Mouse (Mus musculus): ENCODE measurements around the gene Nt5dc1. TPM values are rescaled to one million over a fixed set of nuclear protein-coding genes. Genes with fewer than 3 reads are reported as not detected.

Gene Nt5dc1
- polyA plus RNA-seq, 1 experiment from 2014 or later, result 13.4 TPM

- ATAC-seq, result peak; percentile 99
- no peaks in the 10 kb centered on the region for H3K36me3 ChIP-seq (ENCODE audit: control insufficient read depth, insufficient read depth, low read length)
- peak within 1 kb of the TSS; percentile 64 for H3K27ac ChIP-seq (ENCODE audit: low read length)
- WGBS, result under 1% methylated on average over 38 of the region's 38 CpGs
- H3K27me3 ChIP-seq (replicated peaks; ENCODE audit: control insufficient read depth, insufficient read depth, low read length), result no peaks in the 10 kb centered on the region
- no peaks in the 10 kb centered on the region for H3K9me3 ChIP-seq (ENCODE audit: control insufficient read depth, low read length)
- H3K4me3 ChIP-seq (ENCODE audit: low read length), result peak within 1 kb of the TSS; percentile 77
- H3K4me2 ChIP-seq (ENCODE audit: low read depth, low read length), result peak within 1 kb of the TSS; percentile 84
- peak within 1 kb of the TSS; percentile 66 for H3K9ac ChIP-seq (ENCODE audit: low read depth, low read length)
- H3K4me1 ChIP-seq (ENCODE audit: control insufficient read depth, insufficient read depth, low read length), result peaks cover 16% of the 10 kb centered on the region
Observed at GRCm38 (mm10) chr10:34297299-34297979, 120.9 kb downstream of the Nt5dc1 start, which contains the start of gene Tspyl4. Tspyl4 (plus strand) TSS chr10:34297442.

GRCm38 (mm10) chr10:34296911-34297298, 121.4 kb downstream of the Nt5dc1 start:
- peaks cover 16% of the 10 kb centered on the region for H3K4me1 ChIP-seq (ENCODE audit: control insufficient read depth, insufficient read depth, low read length)
- 4% methylated on average over 13 of the region's 13 CpGs for WGBS
- H3K27ac ChIP-seq (ENCODE audit: low read length), result no peak overlapping the region
- ATAC-seq, result no peak
- peak overlapping the region; percentile 20; the same call in 1 of the 2 replicates for H3K9ac ChIP-seq (ENCODE audit: low read depth, low read length)
- H3K4me2 ChIP-seq (ENCODE audit: low read depth, low read length), result peak overlapping the region; percentile 84
- H3K27me3 ChIP-seq (replicated peaks; ENCODE audit: control insufficient read depth, insufficient read depth, low read length), result no peaks in the 10 kb centered on the region
- no peaks in the 10 kb centered on the region for H3K9me3 ChIP-seq (ENCODE audit: control insufficient read depth, low read length)
- peak overlapping the region; percentile 77 for H3K4me3 ChIP-seq (ENCODE audit: low read length)
- H3K36me3 ChIP-seq (ENCODE audit: control insufficient read depth, insufficient read depth, low read length), result no peaks in the 10 kb centered on the region

- no peaks in the 10 kb centered on the region for H3K27me3 ChIP-seq (replicated peaks; ENCODE audit: control insufficient read depth, insufficient read depth, low read length)
- peaks cover 10% of the 10 kb centered on the region; the same call in 1 of the 2 replicates for H3K4me1 ChIP-seq (ENCODE audit: control insufficient read depth, insufficient read depth, low read length)
- peak; percentile 60 for ATAC-seq
- peak overlapping the region; percentile 82 for H3K4me2 ChIP-seq (ENCODE audit: low read depth, low read length)
- H3K9me3 ChIP-seq (ENCODE audit: control insufficient read depth, low read length), result no peaks in the 10 kb centered on the region
- WGBS, result 4% methylated on average over 47 of the region's 47 CpGs
- H3K36me3 ChIP-seq (ENCODE audit: control insufficient read depth, insufficient read depth, low read length), result peaks cover 5% of the 10 kb centered on the region
- H3K27ac ChIP-seq (ENCODE audit: low read length), result peak overlapping the region; percentile 50
- H3K9ac ChIP-seq (ENCODE audit: low read depth, low read length), result peak overlapping the region; percentile 88
- peak overlapping the region; percentile 94 for H3K4me3 ChIP-seq (ENCODE audit: low read length)
Observed at GRCm38 (mm10) chr10:34282420-34283238, 135.7 kb downstream of the Nt5dc1 start.

- peak within 1 kb of the TSS; percentile 82 for H3K4me2 ChIP-seq (ENCODE audit: low read depth, low read length)
- H3K36me3 ChIP-seq (ENCODE audit: control insufficient read depth, insufficient read depth, low read length), result no peaks in the 10 kb centered on the region
Observed at GRCm38 (mm10) chr10:34281962-34282388, 136.4 kb downstream of the Nt5dc1 start, which contains the start of gene Tspyl1. Tspyl1 (plus strand) TSS chr10:34282190.

GRCm38 (mm10) chr10:34281211-34281961, 137.0 kb downstream of the Nt5dc1 start:
- WGBS, result 18% methylated on average over 14 of the region's 14 CpGs
- peak overlapping the region; percentile 79 for H3K4me2 ChIP-seq (ENCODE audit: low read depth, low read length)
- no peaks in the 10 kb centered on the region for H3K36me3 ChIP-seq (ENCODE audit: control insufficient read depth, insufficient read depth, low read length)
- no peaks in the 10 kb centered on the region for H3K27me3 ChIP-seq (replicated peaks; ENCODE audit: control insufficient read depth, insufficient read depth, low read length)
- peak overlapping the region; percentile 94 for H3K4me3 ChIP-seq (ENCODE audit: low read length)
- H3K9me3 ChIP-seq (ENCODE audit: control insufficient read depth, low read length), result no peaks in the 10 kb centered on the region
- peak; percentile 40 for ATAC-seq
- peaks cover 10% of the 10 kb centered on the region; the same call in 1 of the 2 replicates for H3K4me1 ChIP-seq (ENCODE audit: control insufficient read depth, insufficient read depth, low read length)
- peak overlapping the region; percentile 70 for H3K27ac ChIP-seq (ENCODE audit: low read length)
- H3K9ac ChIP-seq (ENCODE audit: low read depth, low read length), result peak overlapping the region; percentile 88

More at GRCm38 (mm10) chr10:34281962-34282388, 136.4 kb downstream of the Nt5dc1 start, which contains the start of gene Tspyl1:
- Histone ChIP-seq H3K27me3 (replicated peaks; ENCODE audit: control insufficient read depth, insufficient read depth, low read length) (no peaks in the 10 kb centered on the region), H3K27ac (ENCODE audit: low read length) (peak within 1 kb of the TSS; percentile 70), H3K9ac (ENCODE audit: low read depth, low read length) (peak within 1 kb of the TSS; percentile 88), H3K9me3 (ENCODE audit: control insufficient read depth, low read length) (no peaks in the 10 kb centered on the region), H3K4me3 (ENCODE audit: low read length) (peak within 1 kb of the TSS; percentile 94), H3K4me1 (ENCODE audit: control insufficient read depth, insufficient read depth, low read length) (peaks cover 10% of the 10 kb centered on the region; the same call in 1 of the 2 replicates)
- peak; percentile 98 for ATAC-seq
- WGBS, result under 1% methylated on average over 38 of the region's 38 CpGs

GRCm38 (mm10) chr10:34280591-34281175, 137.7 kb downstream of the Nt5dc1 start:
- no peaks in the 10 kb centered on the region for H3K27me3 ChIP-seq (replicated peaks; ENCODE audit: control insufficient read depth, insufficient read depth, low read length)
- no peak for ATAC-seq
- H3K4me3 ChIP-seq (ENCODE audit: low read length), result 0 out of 2 replicates have a peak overlapping the region, but pooled peaks have one; percentile 17
- H3K4me2 ChIP-seq (ENCODE audit: low read depth, low read length), result peak overlapping the region; percentile 54
- H3K27ac ChIP-seq (ENCODE audit: low read length), result no peak overlapping the region
- 25% methylated on average over 13 of the region's 13 CpGs for WGBS
- H3K9me3 ChIP-seq (ENCODE audit: control insufficient read depth, low read length), result no peaks in the 10 kb centered on the region
- H3K4me1 ChIP-seq (ENCODE audit: control insufficient read depth, insufficient read depth, low read length), result peaks cover 10% of the 10 kb centered on the region; the same call in 1 of the 2 replicates
- no peaks in the 10 kb centered on the region for H3K36me3 ChIP-seq (ENCODE audit: control insufficient read depth, insufficient read depth, low read length)
- H3K9ac ChIP-seq (ENCODE audit: low read depth, low read length), result no peak overlapping the region

GRCm38 (mm10) chr10:34271681-34272080, 146.7 kb downstream of the Nt5dc1 start:
- H3K4me3 ChIP-seq (ENCODE audit: low read length), result no peak overlapping the region
- no peak overlapping the region for H3K4me2 ChIP-seq (ENCODE audit: low read depth, low read length)
- no peaks in the 10 kb centered on the region for H3K9me3 ChIP-seq (ENCODE audit: control insufficient read depth, low read length)
- H3K27ac ChIP-seq (ENCODE audit: low read length), result no peak overlapping the region
- WGBS, result 58% methylated on average over 7 of the region's 7 CpGs
- no peak for ATAC-seq
- H3K27me3 ChIP-seq (replicated peaks; ENCODE audit: control insufficient read depth, insufficient read depth, low read length), result no peaks in the 10 kb centered on the region
- H3K4me1 ChIP-seq (ENCODE audit: control insufficient read depth, insufficient read depth, low read length), result no peaks in the 10 kb centered on the region
- no peak overlapping the region for H3K9ac ChIP-seq (ENCODE audit: low read depth, low read length)
- H3K36me3 ChIP-seq (ENCODE audit: control insufficient read depth, insufficient read depth, low read length), result no peaks in the 10 kb centered on the region

- Histone ChIP-seq H3K36me3 (ENCODE audit: control insufficient read depth, insufficient read depth, low read length) (no peaks in the 10 kb centered on the region), H3K27ac (ENCODE audit: low read length) (no peak overlapping the region), H3K27me3 (replicated peaks; ENCODE audit: control insufficient read depth, insufficient read depth, low read length) (no peaks in the 10 kb centered on the region), H3K9me3 (ENCODE audit: control insufficient read depth, low read length) (no peaks in the 10 kb centered on the region), H3K4me2 (ENCODE audit: low read depth, low read length) (no peak overlapping the region), H3K4me1 (ENCODE audit: control insufficient read depth, insufficient read depth, low read length) (no peaks in the 10 kb centered on the region), H3K9ac (ENCODE audit: low read depth, low read length) (no peak overlapping the region), H3K4me3 (ENCODE audit: low read length) (no peak overlapping the region)
- no peak for ATAC-seq
- WGBS, result 69% methylated on average over 5 of the region's 5 CpGs
Observed at GRCm38 (mm10) chr10:34267312-34268070, 150.9 kb downstream of the Nt5dc1 start.

Measured in intestine, embryonic 16.5 days (tissue).